Mouse (Mus musculus): Measurements from ENCODE around the gene Gm17949.

Gene Gm17949

DNA sequence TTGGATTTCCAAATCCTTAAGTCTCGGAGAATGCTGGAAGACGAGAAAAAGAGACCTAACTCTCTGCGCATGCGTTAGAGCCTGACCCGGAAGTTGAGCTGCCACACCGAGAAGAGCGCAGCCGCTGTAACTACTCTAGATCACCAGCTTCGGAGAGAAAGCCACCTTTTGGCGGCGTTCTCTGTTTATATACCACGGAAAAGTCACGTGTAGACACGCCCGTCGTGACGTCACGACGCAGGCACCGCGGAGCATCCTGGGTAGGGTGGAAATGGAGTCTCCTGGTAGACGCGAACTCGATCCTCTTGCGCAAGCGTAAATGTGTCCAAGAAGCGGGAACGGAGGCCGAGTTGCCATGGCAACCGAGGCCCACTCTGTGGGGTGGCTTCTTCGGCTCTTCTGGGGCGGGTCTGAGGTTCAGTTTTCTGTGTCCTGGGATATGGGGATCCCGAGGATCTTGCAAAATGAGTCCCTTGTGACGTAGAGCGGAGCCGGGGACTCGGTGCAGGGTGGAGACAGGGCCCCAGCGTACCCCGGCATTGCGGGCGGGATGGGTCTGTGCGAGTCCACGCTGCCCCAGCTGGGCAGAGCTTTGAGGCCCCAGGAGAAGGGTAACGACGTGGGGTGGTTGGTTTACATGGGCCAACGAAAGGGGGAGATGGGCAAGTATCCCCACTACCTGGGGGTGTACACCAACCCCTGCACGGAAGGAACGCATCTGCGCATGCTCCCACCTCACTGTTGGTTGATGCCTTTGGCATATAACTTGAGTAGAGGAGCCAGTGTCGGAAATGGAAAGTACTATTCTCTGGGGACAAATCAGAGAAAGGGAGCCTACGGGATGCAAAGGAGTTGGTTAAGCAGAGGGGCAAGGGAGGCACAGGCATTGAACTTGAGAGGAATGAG, at the start of gene Gm17949, which contains the start of gene Gtf2f1:
Gm17949 (plus strand) TSS at position 234 of the 906 bp plus-strand sequence.
Gtf2f1 (minus strand) TSS at position 53 of the 906 bp plus-strand sequence.
- peak; percentile 96 for DNase-seq

DNA sequence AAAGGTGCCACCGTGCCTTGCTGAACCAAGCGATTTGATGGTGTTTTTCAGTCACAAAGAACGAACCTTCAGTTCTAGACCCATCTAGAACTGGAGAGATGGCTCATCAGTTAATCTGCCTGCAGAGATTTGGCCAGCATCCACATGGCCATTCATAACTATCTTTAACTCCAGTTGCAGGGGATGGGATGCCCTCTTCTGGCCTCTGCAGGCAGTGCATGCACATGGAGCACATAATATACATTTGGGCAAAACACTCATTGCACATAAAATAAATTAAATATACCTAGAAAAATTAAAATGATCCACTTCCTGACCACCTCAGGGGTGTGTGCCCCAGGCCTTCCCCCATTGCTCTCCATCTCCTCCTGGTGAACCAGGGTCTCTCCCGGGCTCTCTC, 49.4 kb upstream of the Gm17949 start:
- DNase-seq: no peak

DNA sequence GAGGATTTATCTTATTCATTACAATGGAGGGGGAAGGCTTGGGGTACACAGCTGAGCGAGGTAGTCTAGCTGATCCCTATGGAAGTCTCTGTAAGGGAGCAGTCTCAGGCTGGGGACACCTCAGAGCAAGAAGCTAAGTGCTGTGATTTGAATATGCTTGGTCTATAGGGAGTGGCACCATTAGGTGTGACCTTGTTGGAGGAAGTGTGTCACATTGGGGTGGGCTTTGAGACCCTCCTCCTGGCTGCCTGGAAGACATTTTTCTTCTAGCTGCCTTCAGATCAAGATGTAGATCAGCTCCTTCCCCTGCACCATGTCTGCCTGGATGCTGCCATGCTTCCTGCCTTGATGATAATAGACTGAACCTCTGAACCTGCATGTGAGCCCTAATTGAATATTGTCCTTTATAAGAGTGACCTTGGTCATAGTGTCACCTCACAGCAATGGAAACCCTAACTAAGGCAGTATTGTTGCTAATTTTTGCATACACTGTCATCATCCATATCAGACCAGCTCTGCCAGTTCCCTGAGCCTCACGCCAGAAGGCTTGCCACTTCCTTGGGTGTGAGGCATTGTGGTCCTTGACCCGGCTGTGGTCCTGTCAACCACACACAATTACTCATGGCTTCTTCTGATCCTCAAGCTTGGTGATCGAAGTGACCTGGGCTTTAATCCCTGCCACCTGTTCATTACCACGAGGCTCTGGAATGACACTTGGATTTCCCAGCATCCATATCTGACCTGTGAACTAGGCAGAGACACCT, 48.4 kb upstream of the Gm17949 start:
- DNase-seq: no peak

DNA sequence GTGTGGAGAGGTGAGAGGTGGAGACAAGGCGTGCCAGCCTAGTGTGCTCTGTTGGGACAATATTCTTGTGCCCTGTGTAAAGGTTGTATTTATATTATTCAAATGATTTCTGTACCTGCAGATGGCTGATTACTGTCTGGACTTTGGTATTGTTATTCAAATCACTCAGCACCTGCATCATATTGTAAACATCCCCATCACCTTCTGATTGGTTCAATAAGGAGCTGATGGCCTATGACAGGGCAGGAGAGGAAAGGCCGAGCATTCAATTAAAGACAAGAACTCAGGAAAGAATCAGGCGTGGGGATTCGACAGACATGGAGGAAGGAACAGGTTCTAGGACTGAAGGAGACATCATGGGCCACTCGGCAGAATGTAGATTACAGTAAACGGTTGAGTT, 47.6 kb upstream of the Gm17949 start:
- DNase-seq: no peak

DNA sequence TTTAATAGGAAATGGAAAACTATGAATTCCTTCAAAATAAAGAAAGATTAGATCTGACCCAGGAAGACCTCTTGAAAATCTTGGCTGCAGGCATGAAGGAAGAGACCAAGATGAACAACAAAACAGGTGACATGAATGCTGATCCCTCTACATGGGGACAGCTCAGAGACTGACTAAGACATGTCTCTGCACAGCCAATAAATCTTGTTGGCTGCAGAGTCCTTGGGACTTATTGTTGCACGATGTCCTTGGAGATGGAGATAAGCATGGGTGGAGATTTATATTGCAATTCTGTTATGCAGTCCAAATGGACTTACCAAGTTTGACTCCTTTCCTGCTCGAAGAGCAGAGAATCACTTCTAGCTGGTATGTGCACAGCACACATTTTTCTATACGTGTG, 41.9 kb upstream of the Gm17949 start:
- no peak for DNase-seq

DNA sequence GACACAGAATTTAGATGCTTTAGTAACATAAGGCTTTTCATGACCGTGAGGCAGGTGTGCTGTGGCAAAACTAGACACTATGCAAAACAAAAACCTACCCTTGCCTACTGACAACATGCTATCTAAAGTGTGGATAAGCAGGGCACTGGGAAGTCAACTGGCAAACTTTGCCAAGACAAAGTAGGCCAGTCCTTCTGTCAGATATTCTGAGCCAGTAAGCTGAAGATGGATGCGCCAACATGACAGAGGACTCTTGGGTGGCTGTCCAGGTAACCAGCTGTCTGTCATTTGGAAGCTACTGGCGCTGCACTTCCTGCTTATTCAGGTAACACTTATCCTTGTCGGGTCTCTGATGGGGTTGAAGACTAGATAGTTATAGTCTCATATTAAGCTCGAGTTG, 41.2 kb upstream of the Gm17949 start:
- DNase-seq: no peak

DNA sequence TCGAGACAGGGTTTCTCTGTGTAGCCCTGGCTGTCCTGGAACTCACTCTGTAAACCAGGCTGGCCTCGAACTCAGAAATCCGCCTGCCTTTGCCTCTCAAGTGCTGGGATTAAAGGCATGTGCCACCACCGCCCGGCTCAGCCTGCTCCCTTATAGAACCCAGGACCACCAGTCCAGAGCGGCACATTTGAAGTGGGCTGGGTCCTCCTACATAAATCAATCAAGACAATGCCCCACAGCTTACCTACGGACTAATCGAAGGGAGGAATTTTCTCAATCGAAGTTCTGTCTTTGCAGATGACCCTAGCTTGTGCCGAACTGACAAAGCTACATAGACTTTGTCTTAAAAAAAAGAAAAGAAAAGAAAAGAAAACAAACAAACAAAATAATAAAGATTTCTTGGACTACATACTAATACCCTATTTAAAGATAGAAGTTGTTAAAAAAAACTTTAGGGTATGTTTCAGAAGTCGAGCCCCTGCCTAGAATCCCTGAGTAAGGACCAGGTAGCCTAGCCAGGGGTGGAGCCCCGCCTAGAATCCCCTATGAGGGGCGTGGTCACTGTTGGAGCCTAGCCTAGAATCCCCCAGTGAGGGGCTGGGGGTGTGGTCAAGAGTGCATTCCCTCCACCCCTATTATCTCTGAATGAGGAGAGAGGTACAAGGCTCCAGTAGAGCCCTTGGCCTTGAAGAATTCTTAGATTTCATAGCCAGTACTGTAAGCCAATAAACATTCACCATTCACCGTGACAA, 37.1 kb upstream of the Gm17949 start:
- peak; percentile 33 for DNase-seq

DNA sequence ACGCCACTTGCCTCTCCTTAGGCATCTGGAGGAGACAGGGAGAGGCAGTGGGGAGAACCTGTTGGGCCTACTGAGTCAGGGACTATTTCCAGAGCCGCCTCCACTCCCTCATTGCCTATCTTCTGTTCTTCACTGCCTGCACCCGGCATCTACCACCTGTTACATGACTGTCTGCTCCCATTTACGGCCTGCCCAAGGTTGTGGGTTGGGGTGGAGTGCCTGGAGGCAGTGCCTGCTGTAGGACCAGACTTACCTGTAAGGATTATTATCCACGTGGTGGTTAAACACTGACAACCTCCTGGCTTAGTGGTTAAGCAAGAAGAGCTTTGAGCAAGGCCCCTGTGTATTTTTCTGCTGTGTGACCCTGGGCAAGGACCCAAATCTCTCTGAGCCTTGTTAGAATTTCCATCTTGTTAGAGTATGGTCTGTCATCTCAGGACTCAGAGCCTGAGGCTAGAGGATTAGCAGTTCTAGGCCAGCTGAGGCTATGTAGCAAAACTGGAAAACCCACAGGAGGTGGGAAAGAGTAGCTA, 36.5 kb upstream of the Gm17949 start:
- no peak for DNase-seq

DNA sequence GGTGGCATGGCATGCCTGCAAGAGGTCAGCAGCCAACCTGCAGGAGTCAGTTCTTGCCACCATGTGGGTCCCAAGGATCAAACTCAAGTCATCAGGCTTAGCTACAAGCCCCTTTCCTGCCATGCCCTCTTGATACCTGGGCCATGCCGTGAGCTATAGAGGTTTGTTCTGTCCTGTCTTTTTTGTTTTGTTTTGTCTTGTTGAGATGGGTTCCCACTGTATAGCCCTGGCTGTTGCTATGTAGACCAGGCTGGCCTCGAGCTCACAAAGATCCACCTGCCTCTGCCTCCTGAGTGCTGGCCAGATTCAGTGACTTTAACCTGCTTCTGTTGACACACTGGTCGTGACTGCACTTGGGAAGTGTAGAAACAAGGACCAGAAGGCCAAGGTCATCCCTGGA, 35.9 kb upstream of the Gm17949 start:
- no peak for DNase-seq

DNA sequence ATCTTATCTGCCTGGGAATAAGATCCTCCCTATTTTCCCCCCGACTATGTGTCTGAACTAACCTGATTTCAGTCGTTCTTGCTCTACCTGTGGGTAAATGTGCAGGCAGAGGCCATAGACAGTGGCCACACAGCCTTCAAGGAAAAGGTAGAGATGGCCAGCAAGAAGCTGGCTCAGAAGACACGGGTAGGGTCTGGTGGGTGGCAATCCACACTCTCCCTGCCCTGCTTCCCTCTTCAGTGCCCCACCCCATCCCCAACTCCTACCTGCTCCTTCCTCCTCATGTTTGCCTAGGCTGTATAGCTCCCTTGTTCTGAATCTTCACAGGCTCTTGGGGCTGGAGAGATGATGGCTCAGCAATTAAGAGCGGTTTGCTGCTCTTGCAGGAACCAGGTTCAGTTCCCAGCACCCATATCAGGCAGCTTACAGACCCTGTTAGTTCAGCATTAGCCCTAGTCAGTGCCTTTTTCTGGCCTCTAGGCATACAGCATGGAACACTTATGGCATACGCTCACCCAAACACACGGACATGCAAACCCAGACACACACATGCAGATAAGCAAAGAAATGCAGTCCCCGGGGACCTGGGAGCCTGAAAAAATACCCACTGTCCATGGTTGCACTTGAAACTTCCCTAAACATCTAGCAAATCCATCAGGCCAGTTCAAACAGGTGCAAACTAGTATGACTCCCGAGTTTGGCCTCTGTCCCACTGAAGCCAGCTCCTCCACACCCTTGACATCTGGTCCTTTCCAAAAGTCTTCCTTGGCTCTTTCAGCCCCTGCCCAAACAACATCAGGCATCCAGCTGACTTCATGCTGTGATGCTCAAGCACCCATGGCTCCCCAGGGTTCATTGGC, 34.5 kb upstream of the Gm17949 start:
- DNase-seq: no peak

DNA sequence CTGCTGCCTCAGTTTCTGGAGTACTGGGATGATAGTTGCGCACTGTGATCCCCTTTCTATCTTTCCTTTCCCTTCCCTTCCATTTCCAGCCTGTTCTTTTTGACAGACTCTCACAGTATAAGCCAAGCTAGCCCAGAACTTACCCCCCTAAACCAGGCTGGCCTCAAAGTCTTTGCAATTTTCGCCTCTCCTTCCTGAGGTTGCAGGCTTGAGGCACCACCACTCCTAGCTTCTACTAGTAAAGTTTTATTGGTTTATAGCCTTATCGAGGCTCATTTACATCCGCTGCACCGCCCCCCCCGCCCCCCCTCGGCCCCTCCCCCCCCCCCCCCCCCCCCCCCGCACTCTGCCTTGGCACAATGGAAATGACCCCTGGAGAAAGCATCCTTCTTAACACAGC, 31.7 kb upstream of the Gm17949 start:
- no peak for DNase-seq

DNA sequence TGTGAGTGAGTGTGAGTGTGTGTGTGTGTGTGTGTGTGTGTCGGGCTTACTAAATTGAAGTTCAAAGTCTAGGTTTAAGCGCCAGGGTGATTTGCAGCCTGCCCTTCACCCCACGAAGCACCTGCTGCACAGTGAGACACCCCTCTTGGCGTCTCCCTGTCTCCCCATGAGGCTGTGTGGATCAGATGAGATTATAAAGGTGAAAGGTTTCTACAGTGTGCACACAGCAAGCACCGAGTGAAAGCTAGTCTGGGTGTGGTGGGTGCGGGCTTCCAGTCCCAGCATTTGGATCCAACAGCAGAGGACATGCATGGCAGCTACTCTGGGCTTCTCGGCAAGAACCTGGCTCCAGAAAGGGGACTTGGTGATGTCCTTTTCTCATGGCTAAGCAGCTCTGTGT, 30.2 kb upstream of the Gm17949 start:
- no peak for DNase-seq

DNA sequence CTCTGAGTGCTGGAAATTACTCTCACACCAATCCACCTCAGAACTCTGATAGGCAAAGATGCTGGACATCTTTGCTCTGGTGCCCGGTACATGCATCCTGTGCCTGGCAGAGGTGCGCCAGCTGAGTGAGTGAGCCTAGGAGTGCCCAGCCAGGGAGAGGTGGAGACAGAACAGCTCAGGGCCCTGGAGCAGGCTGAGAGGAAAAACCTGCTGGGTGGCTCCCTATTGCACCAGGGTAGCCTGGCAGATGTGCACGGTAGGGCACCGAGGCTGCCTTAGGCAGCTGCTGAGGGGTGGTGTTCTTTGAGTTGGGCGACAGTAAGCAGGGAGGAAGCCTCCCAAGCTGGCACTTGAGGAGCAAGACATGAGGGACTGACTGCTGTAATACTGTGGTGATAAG, 29.3 kb upstream of the Gm17949 start, which contains the start of gene Acer1:
Acer1 (minus strand) TSS at position 114 of the 400 bp plus-strand sequence.
- no peak for DNase-seq

DNA sequence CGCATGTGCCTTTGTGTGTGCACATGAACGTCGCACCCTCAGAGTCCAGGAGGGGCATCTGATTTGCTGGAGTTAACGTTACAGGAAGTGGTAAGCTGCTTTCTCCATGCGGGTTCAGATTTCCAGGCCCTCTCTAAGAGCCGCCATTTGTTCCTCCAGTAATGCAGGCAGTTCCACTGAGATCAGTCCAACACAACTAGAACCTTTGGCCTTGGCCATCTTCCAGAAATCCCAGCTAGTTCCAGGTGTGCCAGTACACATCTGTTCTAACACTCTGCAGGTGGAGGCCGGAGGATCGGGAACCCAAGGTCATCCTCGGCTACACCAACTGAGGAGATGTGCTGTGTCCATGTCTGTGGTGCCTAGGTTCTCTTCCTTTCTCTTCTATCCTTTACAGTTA, 26.4 kb upstream of the Gm17949 start:
- DNase-seq: no peak

DNA sequence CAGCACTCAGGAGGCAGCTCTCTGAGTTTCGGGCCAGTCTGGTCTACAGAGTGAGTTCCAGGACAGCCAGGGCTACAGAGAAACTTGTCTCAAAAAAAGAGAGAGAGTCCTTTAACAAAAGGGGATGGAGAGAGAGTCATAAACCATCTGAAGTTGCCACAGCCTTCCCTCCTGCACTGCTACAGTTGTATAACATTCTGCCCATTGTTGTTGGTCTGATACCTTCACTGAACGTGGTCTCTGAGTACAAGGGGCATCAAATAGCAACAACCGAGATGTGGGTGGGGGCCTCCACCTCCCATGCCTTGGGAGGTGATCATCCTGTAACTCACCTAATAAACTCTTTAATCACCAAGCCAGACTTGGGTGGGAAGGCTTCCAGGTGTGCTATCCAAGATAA, 25.6 kb upstream of the Gm17949 start:
- DNase-seq: no peak

DNA sequence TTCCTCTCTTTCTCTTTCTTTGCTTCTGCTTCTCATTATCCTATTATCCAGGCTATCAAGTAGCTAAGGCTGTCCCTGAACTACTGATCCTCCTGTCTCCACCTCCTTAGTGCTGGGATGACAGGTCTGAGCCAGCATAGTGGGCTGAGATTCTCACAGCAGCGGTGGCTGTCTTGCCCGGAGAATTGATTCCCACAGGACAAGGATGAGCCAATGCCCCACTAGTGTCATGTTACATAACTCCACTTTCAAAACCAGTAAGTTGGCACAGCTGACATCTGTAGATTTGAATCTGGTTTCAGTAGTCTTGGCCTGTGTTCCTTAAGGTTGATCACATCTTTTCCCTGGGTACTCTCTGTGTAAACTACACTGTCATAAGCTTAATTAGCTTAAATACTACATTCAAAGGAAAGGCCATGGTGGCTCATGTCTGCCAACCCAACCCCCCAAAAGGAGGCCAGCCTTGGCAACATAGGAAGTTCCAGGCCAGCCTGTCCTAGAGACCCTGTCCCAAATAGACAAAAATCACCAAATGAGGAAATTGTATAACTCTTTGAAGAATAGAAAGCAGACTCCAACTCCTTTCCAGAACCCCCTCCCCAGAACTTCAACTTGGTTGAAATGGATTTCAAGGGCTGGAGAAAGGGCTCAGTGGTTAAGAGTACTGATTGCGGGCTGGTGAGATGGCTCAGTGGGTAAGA, 25.0 kb upstream of the Gm17949 start:
- no peak for DNase-seq

DNA sequence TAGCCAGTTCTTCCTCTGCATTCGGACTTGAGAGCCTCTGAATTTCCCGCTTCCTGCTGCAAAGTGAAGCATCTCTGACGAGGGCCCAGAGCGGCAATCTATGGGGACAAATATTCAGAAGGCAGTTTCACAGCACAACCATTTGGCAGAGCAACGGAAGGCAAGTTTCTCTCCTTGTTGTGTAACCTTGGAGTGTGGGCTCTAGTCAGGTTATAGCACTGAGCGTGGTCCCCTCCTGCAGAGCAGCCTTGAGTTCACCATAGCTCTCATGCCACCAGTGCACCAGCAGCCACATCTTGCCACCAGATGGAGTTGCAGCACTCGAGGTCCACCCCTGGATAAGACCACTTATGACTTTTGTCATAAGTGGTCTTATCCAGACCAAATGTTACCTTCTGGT, 22.8 kb upstream of the Gm17949 start:
- no peak for DNase-seq

DNA sequence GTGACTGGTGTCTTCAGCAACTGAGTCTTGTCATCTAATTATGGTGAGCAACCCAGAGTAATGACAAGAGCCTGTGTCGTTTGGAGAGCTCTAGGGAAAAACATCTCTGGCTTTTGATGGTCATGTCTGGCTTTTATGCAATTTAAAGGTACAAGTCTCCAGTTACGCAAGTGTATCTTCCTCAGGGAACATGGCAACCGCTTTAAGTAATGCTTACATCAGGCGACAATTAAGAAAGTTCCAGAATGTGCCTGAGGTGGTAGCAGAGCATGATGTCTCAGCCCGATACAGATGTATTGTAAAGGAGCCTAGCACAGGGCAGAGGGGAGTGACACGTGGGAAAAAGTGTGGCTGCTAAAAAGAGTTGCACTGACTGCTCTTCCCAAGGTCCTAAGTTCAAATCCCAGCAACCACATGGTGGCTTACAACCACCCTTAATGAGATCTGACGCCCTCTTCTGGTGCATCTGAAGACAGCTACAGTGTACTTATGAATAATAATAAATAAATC, 22.3 kb upstream of the Gm17949 start:
- DNase-seq: no peak

DNA sequence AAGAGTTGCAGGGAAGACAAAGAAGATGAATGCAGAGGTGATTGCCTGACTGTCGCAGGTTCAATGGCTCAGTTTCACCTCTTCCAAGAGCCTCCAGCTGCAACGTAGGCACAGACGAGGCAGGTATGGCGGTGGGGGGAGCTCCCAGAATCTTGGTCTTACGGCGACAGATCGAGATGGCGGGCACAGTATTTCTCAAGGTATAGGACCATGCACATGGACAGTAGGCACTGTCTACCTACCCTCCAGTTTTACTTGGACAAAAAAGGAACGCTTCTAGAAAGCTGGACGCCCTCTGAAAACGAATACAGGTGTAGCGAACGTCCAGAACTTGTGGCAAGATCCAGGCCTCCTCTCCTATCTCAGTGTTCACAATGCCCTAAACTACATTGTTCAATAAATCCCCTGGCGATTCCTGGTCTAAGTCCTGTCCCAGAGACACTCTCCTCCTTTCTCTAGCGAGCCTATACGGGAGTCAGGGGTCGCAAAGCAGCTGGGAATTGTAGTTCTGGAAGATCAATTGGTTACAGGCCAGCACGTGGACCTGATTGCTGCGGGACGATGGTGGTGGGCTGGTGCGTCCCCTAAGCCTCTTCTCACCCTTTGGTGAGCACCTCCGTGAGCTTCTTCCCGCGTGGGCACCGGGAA, 21.7 kb upstream of the Gm17949 start:
- peak; percentile 74 for DNase-seq

DNA sequence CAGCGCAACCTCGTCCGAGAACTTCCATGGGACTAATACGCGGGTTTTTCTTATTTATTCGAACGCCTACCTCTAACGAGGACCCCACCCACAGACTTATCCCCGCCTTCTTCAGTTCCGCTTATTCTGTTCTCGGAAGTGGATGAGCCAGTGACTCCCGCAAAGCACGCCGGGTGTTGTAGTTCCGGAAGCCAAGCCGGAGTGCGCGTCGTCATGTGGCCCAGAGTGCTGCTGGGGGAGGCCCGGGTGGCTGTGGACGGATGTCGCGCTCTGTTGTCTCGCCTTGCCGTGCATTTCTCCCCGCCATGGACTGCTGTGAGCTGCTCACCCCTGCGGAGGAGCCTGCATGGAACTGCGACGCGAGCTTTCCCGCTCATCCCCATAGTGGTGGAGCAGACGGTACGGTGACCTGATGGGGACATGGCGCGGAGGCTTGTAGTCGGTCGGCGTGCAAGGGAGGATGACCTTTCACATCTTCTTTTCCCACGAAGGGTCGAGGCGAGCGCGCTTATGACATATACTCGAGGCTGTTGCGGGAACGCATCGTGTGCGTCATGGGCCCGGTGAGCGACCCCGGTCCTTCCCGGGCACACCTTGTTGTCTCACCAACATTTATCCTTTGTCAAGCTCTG, 21.0 kb upstream of the Gm17949 start, which contains the start of gene Clpp:
Clpp (plus strand) TSS at position 191 of the 632 bp plus-strand sequence.
- peak; percentile 94 for DNase-seq
